ENCODE assay signal across 25 mouse cellular contexts in the genomic region with DNA sequence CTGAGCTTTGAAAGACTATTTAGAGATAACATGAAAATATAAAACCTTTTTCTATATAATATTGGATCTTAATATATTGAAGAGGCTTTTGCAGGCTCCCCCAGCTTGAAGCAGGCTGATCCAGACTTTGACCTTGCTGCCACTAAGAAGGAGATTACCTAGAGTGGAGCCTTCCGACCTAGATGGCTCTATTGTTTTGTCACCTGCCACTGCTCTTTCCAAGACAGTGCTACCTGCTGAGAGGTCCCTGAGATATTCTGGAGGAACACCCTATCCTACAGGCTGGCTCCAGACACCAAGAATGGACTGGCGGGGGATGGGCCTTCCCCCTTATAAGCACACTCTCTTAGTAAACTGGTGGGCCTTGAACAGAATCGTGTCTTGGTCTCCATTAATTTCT. TPM values are rescaled to one million over a fixed set of nuclear protein-coding genes. Genes with fewer than 3 reads are reported as not detected.
"Had no signal": no experiment of that assay in that cellular context is flagged by ENCODE, and none has a peak within 500 bp of the region (broad histone marks: within the 10 kb centered on the region; RNA-seq: fewer than 3 reads in every experiment).

No protein-coding gene starts in this region.

RNA-seq across cellular contexts. Expression of a gene that starts 0.9 kb away (rescaled TPM):
- polyA plus RNA-seq: heart, embryonic 12.5 days; heart, embryonic 13.5 days; heart, embryonic 14.5 days; heart, embryonic 15.5 days; heart, embryonic 16.5 days; heart, postnatal 0 days; hindbrain, embryonic 10.5 days; hindbrain, embryonic 11.5 days; hindbrain, embryonic 12.5 days; hindbrain, embryonic 13.5 days; hindbrain, embryonic 14.5 days; hindbrain, embryonic 15.5 days; hindbrain, embryonic 16.5 days; hindbrain, postnatal 0 days; inflammation-experienced regulatory T-cells, adult 6 months; intestine, embryonic 14.5 days; intestine, embryonic 15.5 days; intestine, embryonic 16.5 days; intestine, postnatal 0 days; kidney, adult 2 months; kidney, embryonic 14.5 days; kidney, embryonic 15.5 days; kidney, embryonic 16.5 days; kidney, postnatal 0 days; large intestine, adult 2 months had no signal

RNA-seq across cellular contexts. Expression of a gene that starts 13.8 kb away (rescaled TPM):
- polyA plus RNA-seq: heart, embryonic 12.5 days; heart, embryonic 13.5 days; heart, embryonic 14.5 days; heart, embryonic 15.5 days; heart, embryonic 16.5 days; heart, postnatal 0 days; hindbrain, embryonic 10.5 days; hindbrain, embryonic 11.5 days; hindbrain, embryonic 12.5 days; hindbrain, embryonic 13.5 days; hindbrain, embryonic 14.5 days; hindbrain, embryonic 15.5 days; hindbrain, embryonic 16.5 days; hindbrain, postnatal 0 days; inflammation-experienced regulatory T-cells, adult 6 months; intestine, embryonic 14.5 days; intestine, embryonic 15.5 days; intestine, embryonic 16.5 days; intestine, postnatal 0 days; kidney, adult 2 months; kidney, embryonic 14.5 days; kidney, embryonic 15.5 days; kidney, embryonic 16.5 days; kidney, postnatal 0 days; large intestine, adult 2 months had no signal

RNA-seq across cellular contexts. Expression of a gene that starts 45.0 kb away (rescaled TPM):
- polyA plus RNA-seq: heart, embryonic 12.5 days; heart, embryonic 13.5 days; heart, embryonic 14.5 days; heart, embryonic 15.5 days; heart, embryonic 16.5 days; heart, postnatal 0 days; hindbrain, embryonic 10.5 days; hindbrain, embryonic 11.5 days; hindbrain, embryonic 12.5 days; hindbrain, embryonic 13.5 days; hindbrain, embryonic 14.5 days; hindbrain, embryonic 15.5 days; hindbrain, embryonic 16.5 days; hindbrain, postnatal 0 days; intestine, embryonic 14.5 days; intestine, embryonic 15.5 days; intestine, embryonic 16.5 days; intestine, postnatal 0 days; kidney, adult 2 months; kidney, embryonic 14.5 days; kidney, embryonic 15.5 days; kidney, embryonic 16.5 days; kidney, postnatal 0 days; large intestine, adult 2 months had no signal

RNA-seq across cellular contexts. Expression of a gene that starts 50.5 kb away (rescaled TPM):
- polyA plus RNA-seq: heart, embryonic 12.5 days; heart, embryonic 13.5 days; heart, embryonic 14.5 days; heart, embryonic 15.5 days; heart, embryonic 16.5 days; heart, postnatal 0 days; hindbrain, embryonic 10.5 days; hindbrain, embryonic 11.5 days; hindbrain, embryonic 12.5 days; hindbrain, embryonic 13.5 days; hindbrain, embryonic 14.5 days; hindbrain, embryonic 15.5 days; hindbrain, embryonic 16.5 days; hindbrain, postnatal 0 days; intestine, embryonic 14.5 days; intestine, embryonic 15.5 days; intestine, embryonic 16.5 days; intestine, postnatal 0 days; kidney, adult 2 months; kidney, embryonic 14.5 days; kidney, embryonic 15.5 days; kidney, embryonic 16.5 days; kidney, postnatal 0 days; large intestine, adult 2 months had no signal
